Mouse (Mus musculus): ENCODE measurements around the gene Ppp1r2. TPM values are rescaled to one million over a fixed set of nuclear protein-coding genes. Genes with fewer than 3 reads are reported as not detected.
"Not testable (repeated sequence)": the region's sequence is repeated elsewhere in the genome, so short reads cannot be mapped to it uniquely, and the experiment has no call there.

The Ppp1r2 gene
- polyA plus RNA-seq, 1 experiment from 2014 or later, result 160 TPM

DNA sequence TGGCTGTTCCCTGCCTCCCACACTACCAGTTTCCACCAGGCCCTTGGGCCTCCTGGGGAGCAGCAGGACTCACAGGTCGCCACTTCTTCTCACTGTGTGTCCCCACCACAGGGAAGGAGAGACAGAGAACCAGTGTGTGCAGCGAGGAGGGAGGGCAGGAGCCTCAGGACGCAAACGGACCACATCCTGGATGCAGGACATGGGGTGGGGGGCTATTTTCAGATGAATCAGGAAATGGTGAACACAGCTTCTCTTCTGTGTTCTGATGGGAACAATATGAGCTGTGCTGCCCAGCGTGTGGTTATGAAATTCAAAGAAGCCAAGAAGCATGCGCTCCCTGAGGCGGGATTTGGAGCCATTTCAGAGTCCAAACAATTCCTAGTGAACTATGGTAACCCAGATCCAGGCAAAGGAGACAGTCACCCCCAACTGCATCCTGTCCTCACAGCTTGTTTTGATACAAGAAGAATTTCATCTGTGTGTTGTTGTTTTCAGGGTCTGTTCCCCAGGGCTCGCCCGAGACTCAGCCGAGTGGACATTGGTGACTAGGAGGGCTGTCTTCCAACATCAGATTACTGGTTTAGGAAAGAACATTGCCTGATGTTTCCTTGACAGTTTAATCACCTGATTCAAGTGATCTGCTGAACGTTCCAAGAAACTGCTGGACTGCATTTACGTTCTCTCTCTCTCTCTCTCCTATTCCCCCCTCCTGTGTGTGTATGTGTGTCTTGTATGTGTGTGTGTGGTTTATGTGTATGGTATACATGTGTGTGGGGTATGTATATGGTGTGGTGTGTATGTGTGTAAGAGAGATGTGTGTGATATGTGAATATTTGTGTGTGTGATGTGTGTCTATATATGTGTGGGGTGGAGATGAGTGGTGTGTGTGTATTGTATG is 41.4 kb upstream of the Ppp1r2 start:
- not testable (repeated sequence) for H3K27me3 ChIP-seq (replicated peaks; ENCODE audit: insufficient read depth, low read length); H3K36me3 ChIP-seq (ENCODE audit: insufficient read depth, low read length); H3K9ac ChIP-seq (replicated peaks; ENCODE audit: low read depth); H3K4me1 ChIP-seq (ENCODE audit: insufficient read depth, low read depth, low read length); H3K4me3 ChIP-seq (ENCODE audit: low read depth, low read length); H3K9me3 ChIP-seq (ENCODE audit: low read length); H3K4me2 ChIP-seq (replicated peaks; ENCODE audit: low read depth, low read length)
- ATAC-seq, result peak; percentile 86
- TF ChIP-seq CTCF (IDR thresholded peaks at IDR 0.05) (0 out of 2 replicates have a peak, but pooled peaks have one; percentile 5), EP300 (IDR thresholded peaks at IDR 0.05) (peak; percentile 60; the same call in 1 of the 2 replicates)
- peak; percentile 92 for DNase-seq (ENCODE audit: low spot score)
- 35% methylated on average over 10 of the region's 12 CpGs for WGBS
- peak overlapping the region; percentile 66 for H3K27ac ChIP-seq (ENCODE audit: low read length)

DNA sequence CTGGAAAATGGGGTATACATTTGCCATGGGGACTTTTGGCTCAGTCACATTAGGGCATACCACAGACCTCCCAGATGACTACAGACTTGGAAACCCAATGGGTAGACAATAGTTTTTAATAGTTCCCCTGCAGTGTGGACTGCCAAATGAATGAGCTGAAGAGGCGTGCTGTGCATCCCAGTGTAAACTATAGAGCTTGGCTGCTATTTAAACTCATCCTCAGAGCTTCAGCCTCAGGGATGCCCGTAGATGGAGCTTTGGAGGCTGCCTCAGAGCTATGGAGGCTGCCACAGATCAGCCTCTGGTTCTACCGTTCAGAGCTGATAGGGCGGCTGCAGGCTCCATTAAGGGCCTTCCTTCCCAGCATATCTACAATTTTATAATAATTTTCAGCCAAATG is 40.2 kb upstream of the Ppp1r2 start:
- Histone ChIP-seq H3K9me3 (ENCODE audit: low read length) (no peaks in the 10 kb centered on the region), H3K4me2 (replicated peaks; ENCODE audit: low read depth, low read length) (no peak overlapping the region), H3K4me3 (ENCODE audit: low read depth, low read length) (no peak overlapping the region), H3K36me3 (ENCODE audit: insufficient read depth, low read length) (no peaks in the 10 kb centered on the region), H3K9ac (replicated peaks; ENCODE audit: low read depth) (no peak overlapping the region), H3K4me1 (ENCODE audit: insufficient read depth, low read depth, low read length) (peaks cover 10% of the 10 kb centered on the region; the same call in 1 of the 2 replicates), H3K27ac (ENCODE audit: low read length) (peak overlapping the region; percentile 66), H3K27me3 (replicated peaks; ENCODE audit: insufficient read depth, low read length) (no peaks in the 10 kb centered on the region)
- 75% methylated on average over 4 of the region's 4 CpGs for WGBS
- DNase-seq (ENCODE audit: low spot score) (no peak), ATAC-seq (no peak)
- no peak for TF ChIP-seq EP300 (IDR thresholded peaks at IDR 0.05)
- TF ChIP-seq CTCF (IDR thresholded peaks at IDR 0.05), result no peak

- H3K27me3 ChIP-seq (replicated peaks; ENCODE audit: insufficient read depth, low read length), result no peaks in the 10 kb centered on the region
- H3K4me2 ChIP-seq (replicated peaks; ENCODE audit: low read depth, low read length), result no peak within 1 kb of the TSS
- ATAC-seq (no peak), DNase-seq (ENCODE audit: low spot score) (no peak)
- no peak within 1 kb of the TSS for H3K9ac ChIP-seq (replicated peaks; ENCODE audit: low read depth)
- no peak for TF ChIP-seq CTCF (IDR thresholded peaks at IDR 0.05)
- H3K9me3 ChIP-seq (ENCODE audit: low read length), result no peaks in the 10 kb centered on the region
- H3K27ac ChIP-seq (ENCODE audit: low read length), result peak within 1 kb of the TSS; percentile 66
- no peak within 1 kb of the TSS for H3K4me3 ChIP-seq (ENCODE audit: low read depth, low read length)
- no peaks in the 10 kb centered on the region for H3K36me3 ChIP-seq (ENCODE audit: insufficient read depth, low read length)
- peaks cover 10% of the 10 kb centered on the region; the same call in 1 of the 2 replicates for H3K4me1 ChIP-seq (ENCODE audit: insufficient read depth, low read depth, low read length)
- WGBS, result 61% methylated on average over 9 of the region's 9 CpGs
Measured at GRCm38 (mm10) chr16:31314497-31315233, 39.6 kb upstream of the Ppp1r2 start, which contains the start of gene Apod. TSS of gene Apod (minus strand) at chr16:31314808.

GRCm38 (mm10) chr16:31313611-31314010 is 38.5 kb upstream of the Ppp1r2 start:
- Histone ChIP-seq H3K4me2 (replicated peaks; ENCODE audit: low read depth, low read length) (no peak overlapping the region), H3K4me3 (ENCODE audit: low read depth, low read length) (no peak overlapping the region), H3K9me3 (ENCODE audit: low read length) (no peaks in the 10 kb centered on the region), H3K9ac (replicated peaks; ENCODE audit: low read depth) (no peak overlapping the region), H3K4me1 (ENCODE audit: insufficient read depth, low read depth, low read length) (peaks cover 8% of the 10 kb centered on the region; the same call in 1 of the 2 replicates), H3K27ac (ENCODE audit: low read length) (no peak overlapping the region), H3K36me3 (ENCODE audit: insufficient read depth, low read length) (no peaks in the 10 kb centered on the region), H3K27me3 (replicated peaks; ENCODE audit: insufficient read depth, low read length) (no peaks in the 10 kb centered on the region)
- WGBS, result 63% methylated on average over 2 of the region's 2 CpGs
- no peak for DNase-seq (ENCODE audit: low spot score)
- TF ChIP-seq CTCF (IDR thresholded peaks at IDR 0.05) (no peak), EP300 (IDR thresholded peaks at IDR 0.05) (no peak)
- ATAC-seq, result no peak

- H3K27ac ChIP-seq (ENCODE audit: low read length), result no peak overlapping the region
- WGBS, result 71% methylated on average over 3 of the region's 3 CpGs
- ATAC-seq, result no peak
Measured at GRCm38 (mm10) chr16:31312296-31312695, 37.2 kb upstream of the Ppp1r2 start.

More at GRCm38 (mm10) chr16:31312296-31312695, 37.2 kb upstream of the Ppp1r2 start:
- Histone ChIP-seq H3K9me3 (ENCODE audit: low read length) (no peaks in the 10 kb centered on the region), H3K9ac (replicated peaks; ENCODE audit: low read depth) (no peak overlapping the region), H3K36me3 (ENCODE audit: insufficient read depth, low read length) (no peaks in the 10 kb centered on the region), H3K4me3 (ENCODE audit: low read depth, low read length) (no peak overlapping the region), H3K27me3 (replicated peaks; ENCODE audit: insufficient read depth, low read length) (no peaks in the 10 kb centered on the region), H3K4me2 (replicated peaks; ENCODE audit: low read depth, low read length) (no peak overlapping the region), H3K4me1 (ENCODE audit: insufficient read depth, low read depth, low read length) (peaks cover 4% of the 10 kb centered on the region; the same call in 1 of the 2 replicates)
- no peak for DNase-seq (ENCODE audit: low spot score)
- TF ChIP-seq EP300 (IDR thresholded peaks at IDR 0.05) (no peak), CTCF (IDR thresholded peaks at IDR 0.05) (no peak)

Measured in lung, postnatal 0 days (tissue).